Mouse (Mus musculus) embryonic facial prominence, embryonic 14.5 days (tissue): Measurements from ENCODE around the gene Theg. TPM values are rescaled to one million over a fixed set of nuclear protein-coding genes. Genes with fewer than 3 reads are reported as not detected.
A peak's percentile ranks its signal among the peaks of the same experiment; 100 is the strongest.

ENCODE experiments used
- ATAC-seq: fragments of 200-750 bp; cut with Nextera tagmentation; 2 replicates; pipeline ENCODE4 v1.8.0; 2017; ENCODE audit warnings: low read depth, moderate number of reproducible peaks, moderate TSS enrichment
- DNase-seq: peaks from one replicate; pipeline ENCODE4 v3.0.0-alpha.2; 2015; ENCODE audit warnings: low spot score
- H3K27ac ChIP-seq: fragments of 300-500 bp; sonication (generic); replicated peaks from 2 replicates; pipeline ENCODE4 v1.5.1; 2014; ENCODE audit warnings: low read depth, mild to moderate bottlenecking, low read length, moderate library complexity
- H3K27me3 ChIP-seq: fragments of 300-500 bp; sonication (generic); replicated peaks from 2 replicates; pipeline ENCODE4 v1.6.1; 2014; ENCODE audit warnings: low read length; ENCODE audit not compliant: control insufficient read depth, insufficient read depth
- H3K36me3 ChIP-seq: fragments of 300-500 bp; sonication (generic); 2 replicates; pipeline ENCODE4 v1.6.1; 2014; ENCODE audit warnings: low read length, mixed read lengths; ENCODE audit not compliant: control insufficient read depth, insufficient read depth
- H3K4me1 ChIP-seq: fragments of 300-500 bp; sonication (generic); 2 replicates; pipeline ENCODE4 v1.6.1; 2014; ENCODE audit warnings: antibody characterized with exemption, low read length; ENCODE audit not compliant: control insufficient read depth, insufficient read depth
- H3K4me2 ChIP-seq: fragments of 300-500 bp; sonication (generic); 2 replicates; pipeline ENCODE4 v1.6.1; 2014; ENCODE audit warnings: low read depth, mild to moderate bottlenecking, low read length, moderate library complexity, mixed read lengths
- H3K4me3 ChIP-seq: fragments of 300-500 bp; sonication (generic); 2 replicates; pipeline ENCODE4 v1.5.1; 2014; ENCODE audit warnings: low read depth, mild to moderate bottlenecking, low read length
- H3K9ac ChIP-seq: fragments of 300-500 bp; sonication (generic); 2 replicates; pipeline ENCODE4 v1.6.1; 2014; ENCODE audit warnings: low read depth, mild to moderate bottlenecking, low read length, moderate library complexity, mixed read lengths
- H3K9me3 ChIP-seq: fragments of 300-500 bp; sonication (generic); 2 replicates; pipeline ENCODE4 v1.6.1; 2016; ENCODE audit warnings: low read length; ENCODE audit not compliant: control insufficient read depth
- WGBS: fragments of 180-500 bp; shearing (Covaris S2); extraction: QIAGEN DNeasy Blood & Tissue Kit; methylation state at CpG from one replicate; pipeline ENCODE4 v1.1.7; 2014; 5-methylcytosine and 5-hydroxymethylcytosine counted together
- polyA plus RNA-seq: library from polyadenylated mRNA; unstranded; fragments of >200 nt; fragmentation: Nextera tagmentation; extraction: Ambion mirVana; gene quantifications from 2 replicates; pipeline ENCODE4 v1.2.1, GENCODE M21; 2014

Gene Theg
- polyA plus RNA-seq = not detected in 2 replicates

DNA sequence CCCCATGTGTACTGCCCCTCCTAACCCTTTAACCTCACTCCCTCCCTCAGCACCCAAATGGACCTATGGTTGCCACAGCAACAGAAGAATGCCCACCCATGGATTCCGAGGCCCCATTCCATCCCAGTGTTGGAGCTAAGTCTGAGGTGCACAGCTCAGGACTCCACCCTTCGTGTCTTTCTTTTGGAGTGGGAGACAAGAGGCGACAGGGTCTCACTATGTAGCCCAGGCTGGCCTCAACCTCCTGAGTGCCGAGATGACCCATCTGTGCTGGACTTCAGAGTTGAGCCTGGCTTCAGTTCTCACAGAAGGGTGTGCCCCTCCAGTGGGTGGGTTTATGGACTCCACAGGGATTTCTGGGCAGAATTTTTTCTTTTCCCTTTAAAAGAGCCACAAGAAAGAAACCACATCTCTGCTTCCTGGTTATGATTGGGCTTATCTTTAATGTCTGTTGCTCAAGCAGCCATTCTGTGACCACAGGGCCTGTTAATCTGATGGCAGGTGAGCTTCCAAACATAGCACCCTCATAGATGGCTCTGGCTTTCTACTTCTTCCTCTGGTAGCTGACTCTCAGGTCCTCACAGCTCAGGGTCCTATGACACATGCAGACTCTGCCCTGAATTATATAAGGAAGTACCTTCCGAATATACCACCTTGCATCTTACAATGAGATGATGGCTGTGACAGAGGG is at the start of gene Theg:
Gene Theg (minus strand): TSS at position 271 of the 691 bp plus-strand sequence.
- H3K4me3 ChIP-seq = no peak within 1 kb of the TSS
- no peaks in the 10 kb centered on the region for H3K4me1 ChIP-seq
- no peaks in the 10 kb centered on the region for H3K9me3 ChIP-seq
- no peak within 1 kb of the TSS for H3K27ac ChIP-seq
- H3K9ac ChIP-seq = no peak within 1 kb of the TSS
- H3K4me2 ChIP-seq = no peak within 1 kb of the TSS
- ATAC-seq (no peak), DNase-seq (no peak)
- H3K36me3 ChIP-seq = no peaks in the 10 kb centered on the region
- 80% methylated on average over 5 of the region's 5 CpGs for WGBS
- H3K27me3 ChIP-seq = no peaks in the 10 kb centered on the region

- ATAC-seq (no peak), DNase-seq (no peak)
- H3K27me3 ChIP-seq = no peaks in the 10 kb centered on the region
- peaks cover 16% of the 10 kb centered on the region; the same call in 1 of the 2 replicates for H3K4me1 ChIP-seq
- no peak overlapping the region for H3K27ac ChIP-seq
- H3K4me2 ChIP-seq = peak overlapping the region; percentile 91
- no peaks in the 10 kb centered on the region for H3K36me3 ChIP-seq
- H3K9ac ChIP-seq = 0 out of 2 replicates have a peak overlapping the region, but pooled peaks have one; percentile 84
- H3K4me3 ChIP-seq = 0 out of 2 replicates have a peak overlapping the region, but pooled peaks have one; percentile 73
- H3K9me3 ChIP-seq = no peaks in the 10 kb centered on the region
- WGBS = 81% methylated on average over 8 of the region's 8 CpGs
These were observed 49.2 kb upstream of the Theg start for GRCm38 (mm10) chr10:79636287-79636686.

- H3K4me1 ChIP-seq = peaks cover 4% of the 10 kb centered on the region; the same call in 1 of the 2 replicates
- DNase-seq = no peak
- H3K36me3 ChIP-seq = no peaks in the 10 kb centered on the region
- H3K4me2 ChIP-seq = no peak overlapping the region
- no peak for ATAC-seq
- no peak overlapping the region for H3K27ac ChIP-seq
- H3K4me3 ChIP-seq = no peak overlapping the region
- H3K9me3 ChIP-seq = no peaks in the 10 kb centered on the region
- no peaks in the 10 kb centered on the region for H3K27me3 ChIP-seq
- WGBS = 75% methylated on average over 17 of the region's 17 CpGs
- no peak overlapping the region for H3K9ac ChIP-seq
These were observed 46.1 kb upstream of the Theg start for GRCm38 (mm10) chr10:79633006-79633777.

DNA sequence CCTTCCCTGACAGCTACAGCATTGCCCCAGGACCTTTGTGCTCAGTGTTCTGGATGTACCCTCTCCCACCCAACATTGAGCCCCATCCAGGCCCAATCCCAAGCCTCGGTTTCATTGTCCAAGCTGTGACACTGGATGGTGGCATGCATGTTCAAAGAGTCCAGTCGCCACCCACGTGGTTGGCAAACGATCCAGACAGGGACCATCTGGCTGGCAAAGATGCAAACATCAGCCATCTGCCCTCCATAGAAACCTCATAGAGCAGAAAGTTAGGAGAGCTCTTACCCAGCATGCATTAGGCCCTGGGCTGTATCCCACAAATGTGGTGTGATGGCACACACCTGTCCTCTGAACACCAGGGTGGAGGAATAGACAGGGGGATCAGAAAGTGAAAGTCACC is 44.3 kb upstream of the Theg start:
- Histone ChIP-seq H3K9me3 (no peaks in the 10 kb centered on the region), H3K4me2 (no peak overlapping the region), H3K36me3 (no peaks in the 10 kb centered on the region), H3K9ac (no peak overlapping the region), H3K4me3 (no peak overlapping the region), H3K27ac (no peak overlapping the region), H3K4me1 (no peaks in the 10 kb centered on the region), H3K27me3 (no peaks in the 10 kb centered on the region)
- DNase-seq (no peak), ATAC-seq (no peak)
- WGBS = 85% methylated on average over 4 of the region's 4 CpGs

GRCm38 (mm10) chr10:79628377-79628776 is 41.2 kb upstream of the Theg start:
- H3K27ac ChIP-seq = no peak overlapping the region
- no peak for ATAC-seq
- H3K4me1 ChIP-seq = no peaks in the 10 kb centered on the region
- no peak overlapping the region for H3K9ac ChIP-seq
- H3K4me2 ChIP-seq = no peak overlapping the region
- DNase-seq = no peak
- no peaks in the 10 kb centered on the region for H3K9me3 ChIP-seq
- no peaks in the 10 kb centered on the region for H3K27me3 ChIP-seq
- H3K4me3 ChIP-seq = no peak overlapping the region
- WGBS = 76% methylated on average over 5 of the region's 5 CpGs
- no peaks in the 10 kb centered on the region for H3K36me3 ChIP-seq

DNA sequence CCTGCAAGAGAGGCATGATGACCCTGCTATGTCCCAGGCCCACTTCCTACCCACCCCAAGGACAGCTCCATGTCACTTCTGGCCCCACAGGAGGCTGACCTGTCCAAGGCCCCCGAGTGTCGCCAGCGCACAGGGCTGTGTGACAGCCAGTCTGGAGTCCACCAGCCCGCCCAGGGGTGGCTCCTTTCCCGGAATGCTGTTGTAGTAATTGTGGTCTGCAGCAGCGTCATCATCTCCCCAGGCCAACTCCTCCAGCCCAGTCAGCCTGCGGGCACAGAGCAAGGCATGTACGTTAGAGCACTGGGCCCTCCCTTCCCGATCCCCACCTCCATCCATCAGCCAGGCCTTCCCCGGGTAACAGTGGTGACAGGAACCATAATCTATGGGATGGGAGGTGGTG is 39.0 kb upstream of the Theg start:
- no peak overlapping the region for H3K4me2 ChIP-seq
- no peak overlapping the region for H3K9ac ChIP-seq
- ATAC-seq (no peak; the same call in 1 of the 2 replicates), DNase-seq (no peak)
- no peaks in the 10 kb centered on the region for H3K4me1 ChIP-seq
- H3K27me3 ChIP-seq = no peaks in the 10 kb centered on the region
- no peaks in the 10 kb centered on the region for H3K36me3 ChIP-seq
- 78% methylated on average over 10 of the region's 10 CpGs for WGBS
- H3K27ac ChIP-seq = no peak overlapping the region
- no peak overlapping the region for H3K4me3 ChIP-seq
- no peaks in the 10 kb centered on the region for H3K9me3 ChIP-seq

GRCm38 (mm10) chr10:79625398-79625797 is 38.3 kb upstream of the Theg start:
- H3K9ac ChIP-seq = no peak overlapping the region
- H3K4me2 ChIP-seq = no peak overlapping the region
- H3K27me3 ChIP-seq = no peaks in the 10 kb centered on the region
- H3K9me3 ChIP-seq = no peaks in the 10 kb centered on the region
- DNase-seq = no peak
- WGBS = 79% methylated on average over 9 of the region's 9 CpGs
- H3K4me1 ChIP-seq = no peaks in the 10 kb centered on the region
- H3K36me3 ChIP-seq = no peaks in the 10 kb centered on the region
- no peak overlapping the region for H3K4me3 ChIP-seq
- no peak overlapping the region for H3K27ac ChIP-seq
- no peak for ATAC-seq

GRCm38 (mm10) chr10:79623950-79624349 is 36.8 kb upstream of the Theg start:
- no peak for DNase-seq
- no peaks in the 10 kb centered on the region for H3K27me3 ChIP-seq
- no peaks in the 10 kb centered on the region for H3K4me1 ChIP-seq
- H3K9me3 ChIP-seq = no peaks in the 10 kb centered on the region
- no peak overlapping the region for H3K27ac ChIP-seq
- H3K9ac ChIP-seq = no peak overlapping the region
- no peak overlapping the region for H3K4me3 ChIP-seq
- 71% methylated on average over 11 of the region's 12 CpGs for WGBS
- H3K36me3 ChIP-seq = no peaks in the 10 kb centered on the region
- H3K4me2 ChIP-seq = no peak overlapping the region
- no peak for ATAC-seq
